Mouse (Mus musculus) heart, embryonic 11.5 days (tissue): Measurements from ENCODE around the gene Stra6. TPM values are rescaled to one million over a fixed set of nuclear protein-coding genes. Genes with fewer than 3 reads are reported as not detected.

ENCODE experiments used
- ATAC-seq: fragments of 200-750 bp; cut with Nextera tagmentation; replicated peaks from 2 replicates; pipeline ENCODE4 v1.8.0; 2017; ENCODE audit warnings: moderate library complexity; ENCODE audit not compliant: insufficient number of reproducible peaks, low FRiP score, low TSS enrichment
- H3K27ac ChIP-seq: fragments of 300-500 bp; sonication (generic); 2 replicates; pipeline ENCODE4 v1.5.1; 2014; ENCODE audit warnings: mild to moderate bottlenecking, low read depth, low read length
- H3K27me3 ChIP-seq: fragments of 300-500 bp; sonication (generic); 2 replicates; pipeline ENCODE4 v1.6.1; 2014; ENCODE audit warnings: mild to moderate bottlenecking, low read length, mixed read lengths; ENCODE audit not compliant: control insufficient read depth, insufficient read depth
- H3K36me3 ChIP-seq: fragments of 300-500 bp; sonication (generic); 2 replicates; pipeline ENCODE4 v1.6.1; 2014; ENCODE audit warnings: mild to moderate bottlenecking, low read length, moderate library complexity, mixed read lengths; ENCODE audit not compliant: control insufficient read depth, insufficient read depth
- H3K4me1 ChIP-seq: fragments of 300-500 bp; sonication (generic); 2 replicates; pipeline ENCODE4 v1.6.1; 2014; ENCODE audit warnings: low read length; ENCODE audit not compliant: control insufficient read depth, insufficient read depth
- H3K4me2 ChIP-seq: fragments of 300-500 bp; sonication (generic); 2 replicates; pipeline ENCODE4 v1.6.1; 2014; ENCODE audit warnings: mild to moderate bottlenecking, moderate library complexity
- H3K4me3 ChIP-seq: fragments of 300-500 bp; sonication (generic); 2 replicates; pipeline ENCODE4 v1.5.1; 2014; ENCODE audit warnings: low read depth, low read length
- H3K9ac ChIP-seq: fragments of 300-500 bp; sonication (generic); 2 replicates; pipeline ENCODE4 v1.6.1; 2014; ENCODE audit warnings: mild to moderate bottlenecking, low read depth, low read length, moderate library complexity
- H3K9me3 ChIP-seq: fragments of 300-500 bp; sonication (generic); replicated peaks from 2 replicates; pipeline ENCODE4 v1.6.1; 2016; ENCODE audit warnings: low read length; ENCODE audit not compliant: control insufficient read depth
- WGBS: fragments of 180-500 bp; shearing (Covaris S2); extraction: QIAGEN DNeasy Blood & Tissue Kit; methylation state at CpG from one replicate; pipeline ENCODE4 v1.1.7; 2014; ENCODE audit not compliant: insufficient replicate concordance; 5-methylcytosine and 5-hydroxymethylcytosine counted together
- polyA plus RNA-seq: library from polyadenylated mRNA; unstranded; fragments of >200 nt; fragmentation: Nextera tagmentation; extraction: Ambion mirVana; gene quantifications from 2 replicates; pipeline ENCODE4 v1.2.1, GENCODE M21; 2014

Stra6 gene
- polyA plus RNA-seq, 1 experiment from 2014 or later: 4.0 TPM

DNA sequence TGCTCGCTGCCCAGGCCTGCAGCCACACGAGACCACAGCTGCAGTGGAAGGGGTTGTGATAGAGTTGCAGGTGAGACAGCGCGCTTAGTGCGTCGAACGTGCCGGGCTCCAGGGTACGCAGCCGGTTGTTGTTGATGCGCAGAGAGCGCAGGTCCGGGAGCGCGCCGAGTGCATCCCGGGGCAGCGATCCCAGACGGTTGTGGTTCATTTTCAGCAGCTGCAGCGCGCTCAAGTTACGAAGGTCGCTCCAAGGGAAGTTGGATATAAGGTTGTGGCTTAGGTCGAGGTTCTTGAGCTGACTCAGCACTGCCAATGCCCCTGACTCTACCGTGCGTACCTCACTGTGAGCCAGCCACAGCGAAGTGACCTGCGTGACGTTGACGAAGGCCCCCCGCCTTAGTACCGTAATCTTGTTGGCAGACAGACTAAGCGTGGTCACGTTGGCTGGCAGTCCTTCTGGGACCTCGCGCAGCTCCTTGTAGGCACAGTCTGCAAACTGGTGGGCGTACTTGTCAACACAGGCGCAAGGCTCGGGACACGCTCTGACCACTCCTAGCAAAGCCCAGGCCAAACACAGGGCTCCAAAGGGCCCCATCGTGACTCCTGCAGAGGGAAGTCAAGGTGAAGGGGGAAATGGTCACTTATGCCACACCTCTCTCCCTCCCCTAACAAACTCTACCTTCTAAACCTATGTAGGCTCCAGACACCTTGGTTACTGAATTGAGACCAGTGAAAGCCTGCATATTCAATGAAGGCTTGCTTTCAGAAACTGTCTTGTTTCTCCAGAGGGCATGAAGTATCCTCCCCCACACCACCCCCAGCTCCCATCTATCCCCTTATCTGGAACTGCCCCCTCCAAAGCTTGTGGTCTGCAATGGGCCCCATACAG lies 136.0 kb downstream of the Stra6 start:
- H3K4me1 ChIP-seq: peaks cover 33% of the 10 kb centered on the region
- H3K9ac ChIP-seq: no peak overlapping the region
- H3K27me3 ChIP-seq: peaks cover 94% of the 10 kb centered on the region
- ATAC-seq: no peak
- H3K4me2 ChIP-seq: peak overlapping the region; percentile 42
- WGBS: 1% methylated on average over 41 of the region's 41 CpGs
- no peaks in the 10 kb centered on the region for H3K9me3 ChIP-seq
- no peaks in the 10 kb centered on the region for H3K36me3 ChIP-seq
- H3K27ac ChIP-seq: no peak overlapping the region
- H3K4me3 ChIP-seq: peak overlapping the region; percentile 18

DNA sequence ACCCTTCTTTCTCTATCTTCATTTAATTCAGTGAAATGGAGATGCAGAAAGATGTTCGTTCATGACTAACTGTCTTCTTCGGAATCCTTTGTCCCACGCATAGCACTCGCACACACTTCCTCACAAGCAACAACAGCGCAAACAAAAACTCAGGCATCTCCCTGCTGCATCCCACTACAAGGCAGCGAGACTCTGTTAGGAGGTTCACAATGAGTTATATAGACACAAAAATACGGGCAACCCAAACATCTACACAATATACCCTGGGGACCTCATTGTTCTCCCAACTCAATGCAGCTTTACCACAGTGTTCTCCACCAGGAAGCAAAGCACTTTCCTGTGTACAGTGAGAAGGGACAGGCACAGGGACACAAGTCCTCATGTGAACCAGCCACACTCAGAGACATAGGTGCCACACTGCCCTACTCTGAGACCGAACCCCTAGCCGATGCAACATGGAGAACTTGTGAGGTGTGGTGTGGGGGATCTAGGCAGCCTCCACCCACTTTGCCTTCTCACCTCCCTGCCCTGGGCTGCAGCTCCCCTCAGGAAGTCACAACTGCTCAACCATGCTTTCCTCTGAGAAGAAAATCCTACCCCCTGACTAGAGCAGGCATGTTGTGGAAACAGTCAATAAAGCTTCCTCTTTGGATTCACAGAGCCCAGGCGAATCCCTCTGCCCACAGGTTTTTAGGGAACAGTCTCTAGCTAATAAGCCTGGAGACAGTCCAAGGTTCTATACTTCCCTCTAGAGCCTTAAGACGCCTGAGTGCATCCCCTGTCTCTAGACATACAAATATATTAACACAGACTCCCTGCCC lies 136.9 kb downstream of the Stra6 start:
- Histone ChIP-seq H3K27me3 (peaks cover 86% of the 10 kb centered on the region), H3K4me1 (peaks cover 33% of the 10 kb centered on the region), H3K36me3 (no peaks in the 10 kb centered on the region), H3K9ac (no peak overlapping the region), H3K4me3 (no peak overlapping the region), H3K9me3 (no peaks in the 10 kb centered on the region), H3K4me2 (no peak overlapping the region), H3K27ac (no peak overlapping the region)
- no peak for ATAC-seq
- WGBS: 8% methylated on average over 11 of the region's 11 CpGs

DNA sequence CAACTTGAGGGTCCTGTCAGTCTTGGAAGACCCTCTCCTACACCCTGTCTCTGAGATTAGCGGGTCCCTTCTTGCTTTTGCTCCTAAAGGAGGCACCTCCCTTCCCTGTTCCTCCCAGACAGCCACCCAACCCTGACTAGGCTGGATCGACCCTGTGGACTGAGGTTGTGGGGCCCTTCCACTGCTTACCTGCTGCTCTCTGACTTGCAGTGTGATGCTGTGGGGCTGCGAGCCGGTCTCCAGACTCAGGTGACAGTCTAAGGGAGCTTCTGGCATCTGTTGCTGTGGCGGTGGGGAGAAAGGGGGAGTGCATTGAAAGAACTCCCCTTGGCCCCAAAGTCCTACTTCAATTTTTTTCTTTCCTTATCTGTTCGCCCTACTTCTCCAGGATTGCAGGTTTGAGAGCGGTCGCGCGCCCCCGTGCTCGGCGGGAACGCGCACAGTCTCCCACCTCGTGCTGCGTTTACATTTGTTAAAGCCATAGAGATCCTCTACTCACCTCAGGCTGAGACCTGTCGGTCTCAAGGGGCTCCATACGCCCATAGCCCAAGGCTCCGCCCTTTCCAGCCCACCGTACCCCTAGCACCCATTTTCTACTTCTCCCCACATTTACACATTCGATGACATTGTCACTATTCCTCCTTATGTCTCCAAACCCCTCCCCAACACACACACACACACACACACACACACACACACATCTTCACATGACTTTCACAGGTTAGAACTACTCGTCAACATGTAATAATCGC lies 137.7 kb downstream of the Stra6 start:
- Histone ChIP-seq H3K27me3 (peaks cover 81% of the 10 kb centered on the region), H3K9me3 (no peaks in the 10 kb centered on the region), H3K4me3 (peak overlapping the region; percentile 20; the same call in 1 of the 2 replicates), H3K36me3 (no peaks in the 10 kb centered on the region), H3K4me2 (no peak overlapping the region), H3K27ac (no peak overlapping the region), H3K4me1 (peaks cover 31% of the 10 kb centered on the region), H3K9ac (no peak overlapping the region)
- no peak for ATAC-seq
- WGBS: under 1% methylated on average over 24 of the region's 24 CpGs

DNA sequence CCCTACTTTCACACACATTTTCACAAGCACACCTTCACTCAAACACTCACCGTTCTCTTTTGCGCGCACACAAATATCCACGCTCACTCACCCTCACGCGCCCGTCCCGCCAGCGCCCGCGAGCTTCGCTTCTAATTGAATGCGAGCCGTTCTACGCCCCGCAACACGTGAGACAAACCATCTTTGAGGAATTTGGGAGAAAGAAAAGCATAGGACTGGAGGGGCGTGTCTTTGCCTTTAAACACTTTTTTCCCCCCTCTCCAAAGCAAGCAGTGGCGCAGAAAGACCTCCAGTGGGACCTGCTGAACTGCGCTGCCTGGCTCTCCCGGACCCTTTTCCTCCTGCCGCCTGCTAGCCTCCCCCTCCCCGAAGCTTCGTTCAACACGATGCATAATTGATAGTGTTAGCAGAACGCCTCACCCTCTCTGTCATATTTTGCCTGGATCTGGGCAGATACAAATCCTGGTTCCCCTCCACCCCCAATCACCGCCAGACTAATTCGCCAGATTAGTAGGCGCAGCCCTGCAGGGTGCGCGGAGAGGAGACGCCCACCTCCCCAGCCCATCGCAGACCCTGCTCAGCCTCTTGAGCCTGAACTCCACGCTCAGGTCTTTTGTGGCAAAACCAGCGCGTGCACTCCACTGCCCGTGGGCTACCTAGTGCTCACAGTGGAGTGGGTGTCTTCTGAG lies 138.4 kb downstream of the Stra6 start:
- 2% methylated on average over 37 of the region's 37 CpGs for WGBS
- Histone ChIP-seq H3K4me3 (peak overlapping the region; percentile 20), H3K9ac (no peak overlapping the region), H3K36me3 (no peaks in the 10 kb centered on the region), H3K27me3 (peaks cover 74% of the 10 kb centered on the region), H3K27ac (no peak overlapping the region), H3K4me2 (0 out of 2 replicates have a peak overlapping the region, but pooled peaks have one; percentile 27), H3K9me3 (no peaks in the 10 kb centered on the region), H3K4me1 (peaks cover 24% of the 10 kb centered on the region)
- no peak for ATAC-seq

DNA sequence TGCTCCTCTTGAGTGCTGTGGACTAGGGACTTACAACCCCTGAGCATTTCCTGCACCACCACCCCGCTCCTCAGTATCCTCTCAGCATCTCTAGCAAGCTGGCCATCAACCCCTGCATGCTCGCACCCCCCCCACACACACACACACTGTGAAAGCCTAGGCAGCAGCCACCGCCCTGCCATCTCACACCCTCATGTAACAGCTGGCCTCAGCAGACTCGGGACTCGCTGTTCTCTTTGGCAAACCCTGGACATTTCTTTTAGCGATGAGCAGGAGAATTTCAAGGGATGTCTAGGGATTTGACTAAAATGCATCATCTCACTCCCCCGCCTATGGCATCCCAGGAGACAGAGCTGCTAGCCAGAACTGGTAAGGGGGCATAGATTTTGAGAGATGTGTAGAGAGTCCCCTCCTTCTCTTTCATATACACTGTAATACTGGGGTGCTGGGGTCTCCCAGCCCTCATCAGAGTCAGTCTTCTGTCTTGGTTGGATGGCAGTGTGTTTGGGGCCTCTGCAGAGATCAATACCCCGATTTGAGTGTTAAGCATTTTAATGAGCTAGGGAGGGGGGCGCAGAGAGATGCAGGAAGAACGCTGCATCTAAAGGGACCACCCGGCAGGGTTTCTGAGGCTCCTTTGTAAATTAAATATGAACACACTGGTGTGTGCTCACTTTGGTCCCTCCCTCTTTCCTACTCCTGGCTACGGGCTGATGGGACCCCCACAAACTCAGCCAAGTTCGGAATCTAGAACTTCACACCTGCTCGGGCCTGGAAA lies 139.3 kb downstream of the Stra6 start:
- H3K4me1 ChIP-seq: peaks cover 17% of the 10 kb centered on the region; the same call in 1 of the 2 replicates
- no peak overlapping the region for H3K27ac ChIP-seq
- no peak overlapping the region for H3K4me2 ChIP-seq
- no peak overlapping the region for H3K9ac ChIP-seq
- peaks cover 65% of the 10 kb centered on the region for H3K27me3 ChIP-seq
- no peak for ATAC-seq
- no peak overlapping the region for H3K4me3 ChIP-seq
- WGBS: 3% methylated on average over 14 of the region's 14 CpGs
- no peaks in the 10 kb centered on the region for H3K36me3 ChIP-seq
- H3K9me3 ChIP-seq: no peaks in the 10 kb centered on the region

Other genes starting within 250 kb of the Stra6 start
- gene Arid3b, start 227.0 kb upstream of the Stra6 start, polyA plus RNA-seq: 28.0 and 31.7 TPM in 2 replicates
- 97.7 and 106 TPM in 2 replicates for gene Ubl7, start 152.8 kb upstream of the Stra6 start, polyA plus RNA-seq
- gene Sema7a, start 123.7 kb upstream of the Stra6 start, polyA plus RNA-seq: 0.17 and 0.18 TPM in 2 replicates
- gene Cyp11a1, start 57.4 kb upstream of the Stra6 start, polyA plus RNA-seq: not detected in 2 replicates
- 0.37 TPM in 1 of 2 replicates, not detected in the other for gene Ccdc33, start 55.0 kb downstream of the Stra6 start, polyA plus RNA-seq
- 5.5 and 6.2 TPM in 2 replicates for gene Islr, start 140.5 kb downstream of the Stra6 start, polyA plus RNA-seq
- gene Islr2, start 140.5 kb downstream of the Stra6 start, polyA plus RNA-seq: 0.19 and 0.27 TPM in 2 replicates
- 13.5 and 15.5 TPM in 2 replicates for gene Pml, start 186.0 kb downstream of the Stra6 start, polyA plus RNA-seq
- gene Stoml1, start 189.4 kb downstream of the Stra6 start, polyA plus RNA-seq: 19.4 and 22.2 TPM in 2 replicates
- 36.8 and 37.8 TPM in 2 replicates for gene Loxl1, start 249.4 kb downstream of the Stra6 start, polyA plus RNA-seq